Mouse (Mus musculus) neutrophil, adult 59 days (primary cell): ENCODE data around the gene Grin2d. TPM values are rescaled to one million over a fixed set of nuclear protein-coding genes. Genes with fewer than 3 reads are reported as not detected.

Source experiments
- total RNA-seq, 2 experiments: library from RNA; stranded (reverse); gene quantifications; 1 replicate in 1 of 2; 2 replicates in 1 of 2; pipeline ENCODE4 v1.2.4; 2023

Gene Grin2d
- under 1 TPM; 0.13 to 0.29 TPM for total RNA-seq

GRCm38 (mm10) chr7:45878278-45878677 is at the start of gene Grin2d:
TSS of gene Grin2d (minus strand) at chr7:45878378.

GRCm38 (mm10) chr7:45923762-45924428 is 45.7 kb upstream of the Grin2d start, which contains the start of gene Ccdc114:
TSS of gene Ccdc114 (plus strand) at chr7:45924072.

GRCm38 (mm10) chr7:45921242-45921621 is 43.1 kb upstream of the Grin2d start, which contains the start of gene Emp3:
TSS of gene Emp3 (minus strand) at chr7:45921404.

GRCm38 (mm10) chr7:45896517-45897257 is 18.5 kb upstream of the Grin2d start, which contains the start of the genes Syngr4 and Tmem143:
TSS of gene Syngr4 (minus strand) at chr7:45896714.
TSS of gene Tmem143 (plus strand) at chr7:45896941.

GRCm38 (mm10) chr7:45872624-45873023 is 5.6 kb downstream of the Grin2d start, which contains the start of gene Kdelr1:
TSS of gene Kdelr1 (plus strand) at chr7:45872772.

GRCm38 (mm10) chr7:45830427-45831127 is 47.6 kb downstream of the Grin2d start, which contains the start of gene Grwd1:
TSS of gene Grwd1 (minus strand) at chr7:45830944.

GRCm38 (mm10) chr7:45824598-45824997 is 53.6 kb downstream of the Grin2d start, which contains the start of gene Kcnj14:
TSS of gene Kcnj14 (minus strand) at chr7:45824782.

GRCm38 (mm10) chr7:45813787-45814779 is 64.1 kb downstream of the Grin2d start, which contains the start of gene Cyth2:
TSS of gene Cyth2 (minus strand) at chr7:45814581.

GRCm38 (mm10) chr7:45784524-45785372 is 93.4 kb downstream of the Grin2d start, which contains the start of gene Sult2b1:
TSS of gene Sult2b1 (minus strand) at chr7:45784669.

GRCm38 (mm10) chr7:45783511-45784091 is 94.6 kb downstream of the Grin2d start, which contains the start of gene Lmtk3:
TSS of gene Lmtk3 (plus strand) at chr7:45783738.

Other genes with a start within 250 kb of the Grin2d start
- gene Mamstr, start 238.4 kb downstream of the Grin2d start, total RNA-seq = under 1 TPM; 0.07 to 0.11 TPM
- not detected for gene Fut2, start 212.0 kb downstream of the Grin2d start, total RNA-seq
- gene Ntn5, start 194.4 kb downstream of the Grin2d start, total RNA-seq = not detected
- gene Sec1, start 184.0 kb downstream of the Grin2d start, total RNA-seq = under 1 TPM in 1 of 2 experiments, not detected in 1; 0.18 TPM
- gene Car11, start 178.5 kb downstream of the Grin2d start, total RNA-seq = not detected
- gene Dbp, start 173.3 kb downstream of the Grin2d start, total RNA-seq = 1 to 10 TPM; 7.5 to 9.2 TPM
- gene Rpl18, start 162.9 kb downstream of the Grin2d start, total RNA-seq = 100 to 1,000 TPM; 750 to 815 TPM
- gene Sphk2, start 160.4 kb downstream of the Grin2d start, total RNA-seq = 10 to 100 TPM; 52.8 to 54.1 TPM
- under 1 TPM; 0.13 to 0.36 TPM for gene Fam83e, start 157.2 kb downstream of the Grin2d start, total RNA-seq
- gene Spaca4, start 152.6 kb downstream of the Grin2d start, total RNA-seq = not detected
- under 1 TPM in 1 of 2 experiments, not detected in 1; 0.22 TPM for gene Lmtk3, start 94.6 kb downstream of the Grin2d start, total RNA-seq
- not detected for gene Sult2b1, start 93.7 kb downstream of the Grin2d start, total RNA-seq
- gene Cyth2, start 63.8 kb downstream of the Grin2d start, total RNA-seq = 10 to 100 TPM; 90.5 to 95.6 TPM
- under 1 TPM; 0.22 to 0.40 TPM for gene Kcnj14, start 53.6 kb downstream of the Grin2d start, total RNA-seq
- 1 to 10 TPM; 6.7 to 7.6 TPM for gene Grwd1, start 47.4 kb downstream of the Grin2d start, total RNA-seq
- 10 to 100 TPM; 68.9 to 69.8 TPM for gene Kdelr1, start 5.6 kb downstream of the Grin2d start, total RNA-seq
- gene Syngr4, start 18.3 kb upstream of the Grin2d start, total RNA-seq = not detected
- gene Tmem143, start 18.6 kb upstream of the Grin2d start, total RNA-seq = 1 to 10 TPM; 4.9 to 7.9 TPM
- gene Emp3, start 43.0 kb upstream of the Grin2d start, total RNA-seq = 100 to 1,000 TPM; 378 to 437 TPM
- gene Ccdc114, start 45.7 kb upstream of the Grin2d start, total RNA-seq = 1 to 10 TPM; 5.2 to 6.6 TPM
- not detected for gene Abcc6, start 151.9 kb upstream of the Grin2d start, total RNA-seq
- gene Nomo1, start 155.3 kb upstream of the Grin2d start, total RNA-seq = 10 to 100 TPM; 29.1 to 29.3 TPM
- gene Kcnj11, start 222.4 kb upstream of the Grin2d start, total RNA-seq = not detected